Mouse (Mus musculus) splenic B cell, adult 2 months (primary cell): ENCODE measurements around the gene Pogz.

Experiments used
- DNase-seq: peaks from one replicate; pipeline ENCODE4 v3.0.0-alpha.2; 2011; ENCODE audit warnings: low read depth, low spot score
- H3K27me3 ChIP-seq: 2 replicates; pipeline ENCODE4 v1.6.1; 2012; ENCODE audit warnings: mild to moderate bottlenecking, low read length, moderate library complexity, mixed read lengths; ENCODE audit not compliant: control insufficient read depth, poor library complexity, insufficient read depth, severe bottlenecking
- H3K36me3 ChIP-seq: 2 replicates; pipeline ENCODE4 v1.6.1; 2012; ENCODE audit warnings: mild to moderate bottlenecking, low read length, moderate library complexity, mixed read lengths; ENCODE audit not compliant: control insufficient read depth, poor library complexity, insufficient read depth, severe bottlenecking

Gene Pogz

DNA sequence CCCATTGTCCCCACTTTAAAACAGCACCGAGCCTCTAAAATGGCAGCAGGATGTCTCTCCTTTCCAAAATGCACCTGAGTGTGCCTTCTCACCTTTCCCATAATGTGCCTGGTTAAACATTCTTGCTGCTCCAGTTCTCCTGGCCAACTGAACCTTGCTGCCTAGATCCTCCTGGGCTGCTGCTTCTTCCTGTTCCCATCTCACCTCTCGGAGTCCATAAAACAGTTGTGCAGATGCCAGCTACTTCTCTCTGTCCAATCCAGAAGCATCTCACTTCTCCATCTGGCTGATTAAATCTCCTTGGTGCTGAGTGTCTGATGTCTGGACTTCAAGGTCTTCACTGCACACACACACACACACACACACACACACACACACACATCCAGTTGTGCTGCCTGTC, 19.6 kb upstream of the Pogz start:
- peaks cover 2% of the 10 kb centered on the region; the same call in 1 of the 2 replicates for H3K27me3 ChIP-seq
- no peak for DNase-seq
- no peaks in the 10 kb centered on the region for H3K36me3 ChIP-seq

DNA sequence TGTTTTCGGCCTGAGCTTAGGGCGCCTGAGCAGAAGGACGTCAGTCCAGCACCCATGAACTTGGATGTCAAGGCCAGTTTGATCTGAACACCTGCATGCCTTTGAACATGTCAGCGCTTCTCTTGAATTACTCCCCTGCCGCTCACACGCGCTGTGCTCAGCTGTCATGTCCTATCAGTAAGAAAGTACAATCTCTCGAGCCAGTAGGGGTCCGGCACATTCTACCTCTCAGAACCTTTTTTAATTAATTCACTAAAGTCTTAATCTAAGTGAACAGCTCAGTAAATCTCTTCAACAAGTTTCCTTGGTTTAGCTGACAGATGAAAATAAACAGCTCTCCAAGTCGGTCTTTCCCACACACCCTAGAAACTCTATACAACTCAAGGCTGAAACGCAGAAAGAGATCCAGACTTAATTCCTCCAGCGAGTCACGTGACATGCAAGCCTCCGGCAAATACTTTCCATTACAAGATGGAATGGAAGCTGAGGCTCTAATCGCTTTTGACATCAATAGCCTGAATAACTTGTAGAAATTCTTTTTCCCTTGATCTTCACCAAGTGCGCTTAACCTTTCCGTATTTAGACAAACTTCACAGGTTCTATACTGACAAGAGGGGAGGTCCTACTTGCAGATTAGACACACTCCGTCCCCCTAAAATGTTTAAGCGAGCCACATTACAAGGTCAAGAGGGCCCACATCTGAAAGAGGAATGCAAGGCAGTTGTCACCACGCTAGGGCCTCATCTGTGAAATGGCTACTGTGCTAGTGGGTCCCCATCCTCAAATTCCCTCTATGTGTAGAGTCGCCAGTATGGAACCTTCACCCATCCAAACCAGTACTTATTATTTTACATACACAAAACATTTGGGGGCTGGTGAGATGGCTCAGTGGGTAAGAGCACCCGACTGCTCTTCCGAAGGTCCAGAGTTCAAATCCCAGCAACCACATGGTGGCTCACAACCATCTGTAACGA, 17.6 kb upstream of the Pogz start:
- no peaks in the 10 kb centered on the region for H3K36me3 ChIP-seq
- no peak for DNase-seq
- H3K27me3 ChIP-seq = peaks cover 2% of the 10 kb centered on the region; the same call in 1 of the 2 replicates

DNA sequence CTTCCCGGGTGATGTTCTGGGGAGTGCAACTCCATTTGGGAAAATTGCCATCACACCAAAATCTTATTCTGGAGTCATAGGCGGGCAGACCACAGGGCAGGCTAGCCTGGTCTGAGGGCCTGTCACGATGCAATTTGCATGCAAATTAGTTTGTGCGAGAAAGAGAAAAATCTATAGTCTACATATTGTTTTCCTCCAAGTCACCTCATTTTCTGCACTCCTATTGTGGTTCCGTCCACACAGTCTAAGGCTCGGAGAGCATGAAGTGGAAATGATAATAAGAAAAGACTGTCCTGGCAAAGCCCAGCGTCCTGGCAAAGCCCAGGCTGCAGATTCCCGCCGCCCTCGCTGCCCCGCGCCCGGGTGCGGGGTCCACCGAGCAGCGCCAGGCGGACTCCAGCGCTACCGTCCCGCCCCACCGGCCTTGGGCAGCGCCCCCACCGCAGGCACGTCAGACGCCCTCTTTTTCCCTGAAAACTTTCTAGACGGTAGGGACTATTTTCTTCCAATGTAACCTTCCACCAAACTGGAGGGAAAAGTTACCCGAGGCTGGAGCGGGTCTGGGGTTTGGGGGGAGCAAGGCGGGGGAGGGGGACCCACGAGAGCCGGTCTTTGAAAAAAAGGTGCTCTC, 16.2 kb upstream of the Pogz start:
- peak; percentile 9 for DNase-seq
- Histone ChIP-seq H3K36me3 (no peaks in the 10 kb centered on the region), H3K27me3 (peaks cover 2% of the 10 kb centered on the region; the same call in 1 of the 2 replicates)

- Histone ChIP-seq H3K27me3 (peaks cover 2% of the 10 kb centered on the region; the same call in 1 of the 2 replicates), H3K36me3 (no peaks in the 10 kb centered on the region)
- DNase-seq = no peak
Observed at GRCm38 (mm10) chr3:94822082-94822481, 15.3 kb upstream of the Pogz start.

GRCm38 (mm10) chr3:94824110-94824509, 13.3 kb upstream of the Pogz start:
- no peak for DNase-seq
- no peaks in the 10 kb centered on the region for H3K36me3 ChIP-seq
- peaks cover 4% of the 10 kb centered on the region for H3K27me3 ChIP-seq

- no peaks in the 10 kb centered on the region for H3K36me3 ChIP-seq
- no peak for DNase-seq
- H3K27me3 ChIP-seq = peaks cover 3% of the 10 kb centered on the region; the same call in 1 of the 2 replicates
Observed at GRCm38 (mm10) chr3:94832100-94832499, 5.3 kb upstream of the Pogz start.

DNA sequence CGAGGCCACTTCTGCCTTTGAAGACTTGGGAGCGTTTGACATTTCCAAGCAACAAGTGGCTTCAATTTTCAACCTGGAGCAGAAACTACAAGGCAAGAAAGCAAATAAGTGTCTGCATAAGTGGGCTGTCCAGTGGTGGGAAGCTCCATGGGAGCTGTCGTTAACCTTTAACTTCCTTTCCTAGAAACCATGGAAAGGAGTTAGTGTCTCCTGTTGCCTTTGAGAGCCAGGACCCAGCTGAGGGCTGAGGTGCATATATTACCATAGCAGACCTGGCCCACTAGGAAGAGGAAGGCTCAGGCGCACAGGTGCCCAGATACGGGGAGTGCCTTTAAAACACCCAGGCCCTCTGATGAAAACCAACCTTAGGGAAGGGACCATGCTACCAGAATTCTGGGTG, 4.7 kb upstream of the Pogz start:
- H3K36me3 ChIP-seq = no peaks in the 10 kb centered on the region

GRCm38 (mm10) chr3:94833358-94833757, 4.0 kb upstream of the Pogz start:
- DNase-seq = no peak
- H3K27me3 ChIP-seq = peaks cover 3% of the 10 kb centered on the region; the same call in 1 of the 2 replicates
- no peaks in the 10 kb centered on the region for H3K36me3 ChIP-seq

More for the DNA sequence above, 4.7 kb upstream of the Pogz start:
- peaks cover 3% of the 10 kb centered on the region; the same call in 1 of the 2 replicates for H3K27me3 ChIP-seq
- no peak for DNase-seq

DNA sequence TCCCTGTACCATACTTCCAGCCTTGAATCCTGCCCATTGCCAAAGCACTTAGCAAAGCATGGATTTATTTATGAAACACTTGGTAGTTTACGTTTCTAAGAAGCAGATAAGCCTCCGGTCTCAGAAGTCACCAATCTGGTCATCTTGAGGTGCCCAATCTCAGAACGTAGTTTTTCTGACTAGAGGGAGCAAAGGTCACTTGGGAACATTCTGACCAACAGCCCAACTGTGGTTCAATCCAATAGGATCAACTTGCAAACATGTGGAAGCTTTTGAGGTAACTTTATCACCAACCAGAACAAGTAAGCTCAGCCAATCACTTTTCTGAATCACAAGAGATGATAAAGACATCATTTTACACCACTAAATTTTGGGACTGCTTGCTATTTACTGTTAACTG, 2.0 kb upstream of the Pogz start:
- 0 out of 2 replicates have a peak, but pooled peaks cover 1% of the 10 kb centered on the region for H3K27me3 ChIP-seq
- DNase-seq = no peak

DNA sequence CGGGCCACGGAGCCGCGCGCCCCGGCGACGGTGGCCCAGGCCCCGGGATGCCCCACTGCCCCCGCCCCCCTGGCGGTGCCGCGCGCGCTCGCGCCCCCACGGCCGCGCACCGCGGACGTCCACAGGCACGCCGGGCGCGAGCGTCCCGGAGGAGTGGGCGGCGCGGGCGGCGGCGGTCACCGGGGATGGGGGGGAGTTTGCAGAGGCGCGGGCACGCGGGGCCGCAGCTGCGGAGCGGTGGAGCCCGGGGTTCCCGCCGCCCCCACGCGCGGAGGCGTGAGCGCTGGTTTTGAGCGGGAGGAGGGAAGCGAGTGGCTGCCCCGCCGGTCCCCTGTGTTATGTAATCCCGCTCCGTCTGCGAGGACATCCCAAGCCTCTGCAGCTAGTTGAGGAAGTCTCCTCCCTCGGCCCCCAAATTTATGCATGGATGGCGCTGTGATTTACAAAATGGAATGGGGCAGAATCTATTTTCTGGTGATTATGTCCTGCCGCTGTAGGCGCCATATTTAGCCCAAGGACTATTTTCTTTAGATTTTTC, 661 bp downstream of the Pogz start:
- DNase-seq = peak; percentile 81
- no peaks in the 10 kb centered on the region for H3K27me3 ChIP-seq

More for the DNA sequence above, 2.0 kb upstream of the Pogz start:
- no peaks in the 10 kb centered on the region for H3K36me3 ChIP-seq

DNA sequence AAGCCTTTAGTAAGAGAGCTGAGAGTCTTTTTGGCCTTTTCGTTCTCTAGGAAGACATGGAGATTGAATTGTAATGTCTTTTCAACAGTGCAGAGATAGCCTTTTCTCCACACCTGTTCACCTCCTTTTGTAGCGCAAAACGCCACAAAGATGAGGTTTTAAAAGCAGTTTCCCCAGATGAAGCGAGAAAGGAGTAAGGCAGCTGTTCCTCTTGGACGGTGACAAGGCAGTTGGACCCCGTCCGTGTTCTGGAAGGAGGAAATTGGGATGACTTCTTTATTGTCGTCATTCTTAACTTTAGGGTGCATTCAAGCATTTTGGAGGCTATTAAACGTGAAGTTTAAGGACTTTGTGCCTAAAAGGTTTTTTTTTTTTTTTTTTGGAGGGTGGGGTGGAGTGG, 1.3 kb downstream of the Pogz start:
- DNase-seq = no peak
- Histone ChIP-seq H3K36me3 (no peaks in the 10 kb centered on the region), H3K27me3 (no peaks in the 10 kb centered on the region)

More for the DNA sequence above, 661 bp downstream of the Pogz start:
- H3K36me3 ChIP-seq = no peaks in the 10 kb centered on the region

DNA sequence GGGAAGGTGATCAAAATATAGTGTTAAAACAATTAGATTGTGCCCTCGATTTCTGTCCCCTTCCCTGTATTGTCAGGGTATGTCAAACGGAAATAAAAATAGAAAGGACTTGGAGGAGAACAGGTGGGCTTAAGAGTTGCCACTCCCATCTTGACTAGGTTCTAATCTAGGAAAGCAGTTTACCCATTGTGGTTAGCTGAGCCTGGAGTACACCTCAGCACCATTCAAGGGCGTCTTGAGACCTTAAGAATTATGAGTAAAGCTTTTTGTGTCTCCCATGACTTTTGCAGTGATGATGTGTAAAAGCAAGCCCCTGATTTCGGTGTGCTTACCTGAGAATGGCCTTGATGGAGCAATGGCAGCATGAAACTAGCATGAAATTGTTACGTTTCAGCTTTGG, 1.7 kb downstream of the Pogz start:
- Histone ChIP-seq H3K36me3 (no peaks in the 10 kb centered on the region), H3K27me3 (no peaks in the 10 kb centered on the region)
- no peak for DNase-seq

DNA sequence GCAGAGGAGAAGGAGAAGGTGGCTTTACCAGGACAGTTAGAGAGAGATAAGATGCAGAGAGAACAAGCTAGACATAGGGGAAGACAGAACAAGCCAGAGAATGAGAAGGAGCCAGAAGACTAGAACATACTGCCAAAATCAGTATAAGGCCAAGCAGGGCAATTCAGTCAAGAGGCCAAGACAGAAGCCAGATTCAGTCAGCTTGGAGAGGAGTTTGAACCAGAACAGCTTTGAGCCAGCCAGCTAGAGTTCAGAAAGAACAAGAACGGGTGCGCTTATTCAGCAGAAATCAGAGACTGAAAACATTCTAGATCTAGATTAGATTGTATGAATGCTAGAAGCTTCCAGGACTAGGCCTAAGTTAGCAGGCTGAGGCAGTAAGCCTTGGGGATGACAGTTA, 10.0 kb downstream of the Pogz start:
- no peaks in the 10 kb centered on the region for H3K27me3 ChIP-seq
- DNase-seq = no peak
- H3K36me3 ChIP-seq = no peaks in the 10 kb centered on the region

DNA sequence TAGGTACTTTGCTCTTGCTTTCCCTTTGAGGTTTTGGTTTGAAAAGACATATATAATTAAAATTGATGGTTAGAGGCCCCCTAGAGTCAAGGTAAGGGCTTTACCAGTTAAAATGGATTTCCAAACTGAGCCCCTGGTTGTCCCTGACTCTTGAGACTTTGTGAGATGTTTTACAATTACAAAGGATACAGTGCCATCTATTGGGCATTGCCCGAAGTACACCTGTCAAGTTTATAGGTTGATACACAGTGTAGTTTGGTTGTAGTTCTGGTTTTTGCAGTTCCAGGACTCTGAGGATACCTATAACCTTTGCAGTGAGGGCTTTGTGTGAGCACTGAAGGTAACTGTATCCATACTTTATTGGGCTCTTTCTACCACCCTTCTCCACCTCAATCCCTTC, 12.0 kb downstream of the Pogz start:
- DNase-seq = peak; percentile 88
- no peaks in the 10 kb centered on the region for H3K36me3 ChIP-seq
- H3K27me3 ChIP-seq = no peaks in the 10 kb centered on the region

DNA sequence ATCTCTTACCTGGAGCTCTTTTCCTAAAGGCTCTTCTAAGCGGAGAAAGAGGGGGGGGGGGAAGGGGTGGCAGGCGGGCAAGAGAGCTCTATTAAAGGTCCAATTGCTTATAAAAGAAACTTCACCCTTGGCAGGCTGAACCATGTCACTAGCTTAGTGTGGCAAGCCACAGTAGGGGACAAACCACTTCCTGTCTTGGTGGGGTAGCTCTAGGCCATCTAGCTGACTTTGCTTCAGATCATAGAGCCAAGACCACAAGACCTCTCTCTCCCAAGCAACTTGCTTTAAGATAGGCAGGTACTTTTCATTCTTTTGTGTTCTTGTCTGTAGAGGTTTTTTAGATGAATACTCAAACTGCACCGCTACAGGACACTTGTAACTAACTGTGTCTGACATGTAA, 14.4 kb downstream of the Pogz start:
- Histone ChIP-seq H3K27me3 (no peaks in the 10 kb centered on the region), H3K36me3 (no peaks in the 10 kb centered on the region; the same call in 1 of the 2 replicates)
- peak; percentile 58 for DNase-seq
